Mouse (Mus musculus) erythroblast, adult 5-6 weeks (primary cell): Measurements from ENCODE around the gene Myocos. TPM values are rescaled to one million over a fixed set of nuclear protein-coding genes. Genes with fewer than 3 reads are reported as not detected.
"Not testable (repeated sequence)": the region's sequence is repeated elsewhere in the genome, so short reads cannot be mapped to it uniquely, and the experiment has no call there.

Source experiments
- ATAC-seq: replicated peaks from 2 replicates; pipeline ENCODE4 v1.8.0; 2016; ENCODE audit warnings: moderate number of reproducible peaks, mild to moderate bottlenecking, moderate TSS enrichment, inconsistent platforms; ENCODE audit not compliant: poor library complexity, low FRiP score, severe bottlenecking
- total RNA-seq, 2 experiments: library from RNA; stranded (forward) in 1 of 2; stranded (reverse) in 1 of 2; fragments of 150-400 nt in 1 of 2; fragments of 200-764, 138-1000 nt in 1 of 2; gene quantifications; 2 replicates each; pipeline versions ENCODE4 v1.2.3 to v1.2.4; 2015 to 2017; ENCODE audit warnings: low replicate concordance in 2 of 2

The Myocos gene
- total RNA-seq (2015; ENCODE audit: low replicate concordance) = not detected in 2 replicates
- total RNA-seq (2017; ENCODE audit: low replicate concordance) = not detected in 2 replicates

- ATAC-seq = no peak
Observed at GRCm38 (mm10) chr1:162658119-162658518, at the start of gene Myocos. Gene Myocos, minus strand, starts transcription at chr1:162658219.

- ATAC-seq = no peak
Observed at GRCm38 (mm10) chr1:162700389-162701066, 42.5 kb upstream of the Myocos start.

GRCm38 (mm10) chr1:162697866-162698265 is 39.8 kb upstream of the Myocos start:
- no peak for ATAC-seq

GRCm38 (mm10) chr1:162693721-162694120 is 35.7 kb upstream of the Myocos start:
- ATAC-seq = no peak

- no peak for ATAC-seq
Observed at GRCm38 (mm10) chr1:162665486-162666174, 7.6 kb upstream of the Myocos start.

- ATAC-seq = 0 out of 2 replicates have a peak, but pooled peaks have one; percentile 69
Observed at GRCm38 (mm10) chr1:162664826-162665475, 6.9 kb upstream of the Myocos start.

GRCm38 (mm10) chr1:162660276-162660860 is 2.3 kb upstream of the Myocos start:
- peak; percentile 65 for ATAC-seq

GRCm38 (mm10) chr1:162648416-162648815 is 9.6 kb downstream of the Myocos start:
- no peak for ATAC-seq

GRCm38 (mm10) chr1:162646083-162646686 is 11.8 kb downstream of the Myocos start:
- 0 out of 2 replicates have a peak, but pooled peaks have one; percentile 42 for ATAC-seq

GRCm38 (mm10) chr1:162643752-162644151 is 14.3 kb downstream of the Myocos start:
- ATAC-seq = no peak

GRCm38 (mm10) chr1:162642591-162642990 is 15.4 kb downstream of the Myocos start:
- ATAC-seq = no peak

GRCm38 (mm10) chr1:162639861-162640260 is 18.2 kb downstream of the Myocos start:
- no peak for ATAC-seq

- ATAC-seq = no peak
Observed at GRCm38 (mm10) chr1:162639051-162639750, 18.8 kb downstream of the Myocos start, which contains the start of gene Myoc. Gene Myoc, plus strand, starts transcription at chr1:162639155.

GRCm38 (mm10) chr1:162638535-162638934 is 19.5 kb downstream of the Myocos start:
- ATAC-seq = no peak

- ATAC-seq = no peak
Observed at GRCm38 (mm10) chr1:162636516-162636915, 21.5 kb downstream of the Myocos start.

GRCm38 (mm10) chr1:162635291-162635931 is 22.6 kb downstream of the Myocos start:
- ATAC-seq = not testable (repeated sequence)

- not testable (repeated sequence) for ATAC-seq
Observed at GRCm38 (mm10) chr1:162628326-162628725, 29.7 kb downstream of the Myocos start.

- ATAC-seq = not testable (repeated sequence)
Observed at GRCm38 (mm10) chr1:162627821-162628220, 30.2 kb downstream of the Myocos start.

- no peak for ATAC-seq
Observed at GRCm38 (mm10) chr1:162625229-162625628, 32.8 kb downstream of the Myocos start.
